Mouse (Mus musculus) adipocyte (in vitro differentiated cells): ENCODE results near the gene Asb2.

ENCODE experiments used
- DNase-seq: peaks from one replicate; pipeline ENCODE4 v3.0.0-alpha.2; 2016; ENCODE audit warnings: low spot score

The Asb2 gene

DNA sequence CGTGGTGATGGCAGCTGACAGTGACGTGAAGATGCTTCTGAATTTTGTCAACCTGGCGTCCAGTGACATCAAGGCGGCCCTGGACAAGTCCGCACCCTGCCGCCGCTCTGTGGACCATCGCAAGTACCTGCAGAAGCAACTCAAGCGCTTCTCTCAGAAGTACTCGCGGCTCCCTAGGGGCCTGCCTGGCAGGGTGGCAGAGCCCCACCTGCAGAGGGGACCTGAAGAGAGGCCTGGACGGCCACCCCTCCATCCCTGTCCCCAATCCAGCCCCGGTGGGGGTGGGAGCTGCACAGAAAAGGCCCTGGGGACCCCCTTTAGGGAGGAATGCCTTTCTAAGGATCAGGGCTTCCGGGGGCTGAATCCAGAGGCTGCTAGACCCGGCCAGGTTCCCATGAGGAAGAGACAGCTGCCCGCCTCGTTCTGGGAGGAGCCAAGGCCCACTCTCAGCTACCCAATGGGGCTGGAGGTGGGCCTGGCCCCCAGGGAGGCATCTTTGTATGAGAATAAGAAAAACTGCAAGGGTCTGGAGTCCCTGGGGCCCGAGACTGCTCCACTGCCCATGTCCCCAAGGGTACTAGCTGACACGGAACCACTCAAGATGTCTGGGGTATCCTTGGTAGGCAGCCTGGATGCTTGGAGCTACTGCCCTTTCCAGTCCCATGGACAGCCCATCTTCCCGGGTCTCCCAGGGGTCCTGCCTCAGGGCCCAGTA, 39.8 kb downstream of the Asb2 start:
- DNase-seq: no peak

DNA sequence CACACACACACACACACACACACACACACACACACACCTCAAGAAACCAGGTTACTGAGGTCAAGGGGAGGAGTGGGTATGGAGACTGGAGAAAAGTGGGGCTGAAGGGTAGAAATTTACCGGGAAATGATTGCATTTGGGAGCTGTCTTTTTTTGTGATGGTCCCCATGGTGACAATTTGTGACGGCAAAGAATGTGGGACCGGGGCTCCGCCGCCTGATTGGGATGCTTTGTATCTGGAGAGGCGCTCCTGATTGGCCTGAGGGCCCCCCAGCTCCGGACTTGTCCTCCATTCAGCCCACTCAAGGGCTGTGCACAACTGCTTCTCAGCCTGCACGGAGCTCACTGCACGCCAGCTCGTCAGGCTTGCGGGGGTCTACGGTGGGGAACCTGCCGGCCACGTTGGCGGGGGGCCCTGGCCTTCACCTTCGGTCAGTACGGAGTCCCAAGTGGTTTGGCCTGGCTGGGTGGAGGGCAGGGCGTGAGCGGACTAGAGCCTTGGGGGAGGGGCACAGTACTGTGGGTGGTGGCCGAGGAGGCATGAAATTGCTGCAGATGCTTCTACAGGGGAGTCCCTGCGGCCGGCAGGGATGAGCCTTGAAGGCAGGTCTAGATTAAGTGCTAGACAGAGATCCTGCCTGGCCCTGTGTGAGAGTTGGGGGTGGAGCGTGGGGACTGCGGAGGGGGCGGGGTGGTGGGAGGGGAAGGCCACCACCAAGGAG, 41.0 kb downstream of the Asb2 start:
- no peak for DNase-seq

DNA sequence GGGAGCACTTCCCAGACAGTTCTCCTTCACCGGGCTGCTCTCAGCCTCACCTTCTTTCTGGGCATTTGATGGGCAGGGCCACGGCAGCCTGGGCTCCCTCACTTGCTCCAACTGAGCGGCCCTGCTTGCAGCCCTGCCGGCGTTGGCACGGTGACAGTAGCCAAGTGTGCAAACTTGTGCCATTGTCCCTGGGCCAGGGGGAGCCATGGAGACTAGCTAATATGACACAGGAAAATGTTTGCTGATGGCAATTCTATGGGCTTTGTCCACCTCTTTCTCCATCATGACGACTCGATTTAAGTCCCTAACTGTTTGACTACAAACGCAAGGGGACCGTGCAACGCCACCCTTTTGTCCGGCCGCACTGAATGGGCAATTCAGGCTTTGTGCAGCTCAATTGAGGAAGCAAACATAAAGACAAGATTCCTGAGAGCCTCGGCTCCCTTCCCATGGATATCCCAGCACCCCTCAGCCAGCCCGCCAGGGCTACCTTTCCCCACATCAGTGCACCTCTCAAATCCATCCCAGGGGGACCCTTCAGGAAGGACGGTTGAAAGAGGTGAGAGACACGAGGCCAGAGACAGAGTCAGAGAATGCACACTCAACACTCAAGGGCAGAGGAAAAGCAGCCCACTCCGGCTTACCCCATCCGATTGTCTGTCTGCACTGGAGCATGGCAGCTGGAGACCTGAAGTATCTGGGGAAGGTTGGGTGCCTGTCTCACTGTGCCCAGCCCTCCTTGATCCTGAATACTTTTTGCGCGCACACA, 41.7 kb downstream of the Asb2 start:
- no peak for DNase-seq

DNA sequence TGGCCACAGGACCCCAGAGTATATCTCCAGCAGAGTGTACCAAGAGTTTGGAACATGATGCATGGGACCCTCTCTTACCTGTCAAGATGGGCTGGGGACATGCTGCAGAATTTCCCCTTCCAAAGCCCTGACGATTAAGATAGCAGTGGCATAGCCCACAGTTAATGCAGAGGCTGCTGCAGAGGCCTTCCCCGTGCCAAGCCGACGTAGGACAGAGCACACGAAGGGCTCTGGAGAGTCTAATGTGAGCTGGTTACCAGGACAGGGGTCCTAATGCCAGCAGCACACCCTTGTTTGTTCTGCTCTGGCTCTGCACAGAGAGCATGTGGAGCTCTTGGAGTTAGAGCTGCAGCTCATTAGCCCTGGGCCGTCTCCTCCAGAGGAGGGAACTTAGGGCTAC, 42.5 kb downstream of the Asb2 start:
- no peak for DNase-seq

DNA sequence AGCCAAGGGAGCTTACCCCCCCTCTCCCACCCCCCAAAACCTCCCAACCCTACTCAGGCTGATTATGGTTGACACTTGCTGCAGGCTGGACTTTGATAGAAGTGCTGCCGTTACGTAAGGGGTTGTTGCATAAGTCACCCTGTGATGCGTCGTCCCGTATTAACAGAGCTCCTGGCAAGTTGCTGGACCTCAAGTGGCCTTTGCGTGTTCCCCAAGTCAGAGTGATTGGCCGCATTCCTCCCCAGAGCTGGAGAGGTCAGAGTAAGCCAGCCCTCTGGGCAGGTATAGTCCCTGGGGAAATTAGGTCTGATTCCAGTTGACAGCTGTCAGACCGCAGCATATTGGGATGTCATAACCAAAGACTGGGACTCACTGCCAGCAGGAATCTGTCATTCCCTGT, 43.9 kb downstream of the Asb2 start:
- DNase-seq: no peak

DNA sequence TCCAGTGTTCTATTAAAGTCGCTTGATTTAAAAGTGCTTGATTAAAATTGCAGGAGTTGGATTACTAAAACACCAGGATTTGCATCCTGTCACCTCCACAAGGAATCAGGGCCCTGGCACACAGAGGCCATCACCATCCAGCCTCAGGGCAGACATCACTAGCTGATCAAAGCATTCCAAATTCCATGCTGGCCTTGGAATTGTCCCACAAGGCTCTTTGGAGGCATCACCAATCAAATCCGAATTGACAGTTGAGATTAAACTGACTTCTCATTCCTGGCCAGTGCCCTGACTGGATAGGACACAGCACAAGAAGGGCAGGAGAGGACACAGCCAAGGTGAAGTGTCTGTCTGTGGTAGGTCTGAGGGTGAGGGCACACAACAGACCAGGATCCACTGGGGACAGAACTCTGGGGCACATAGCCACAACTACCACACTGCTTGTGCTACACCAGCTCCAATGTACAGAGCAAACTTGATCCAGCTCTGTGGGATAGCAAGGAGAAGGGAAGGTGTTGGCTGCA, 45.0 kb downstream of the Asb2 start, which contains the start of gene Fam181a:
Gene Fam181a, plus strand, starts transcription at position 232 of the 524 bp plus-strand sequence.
- no peak for DNase-seq

DNA sequence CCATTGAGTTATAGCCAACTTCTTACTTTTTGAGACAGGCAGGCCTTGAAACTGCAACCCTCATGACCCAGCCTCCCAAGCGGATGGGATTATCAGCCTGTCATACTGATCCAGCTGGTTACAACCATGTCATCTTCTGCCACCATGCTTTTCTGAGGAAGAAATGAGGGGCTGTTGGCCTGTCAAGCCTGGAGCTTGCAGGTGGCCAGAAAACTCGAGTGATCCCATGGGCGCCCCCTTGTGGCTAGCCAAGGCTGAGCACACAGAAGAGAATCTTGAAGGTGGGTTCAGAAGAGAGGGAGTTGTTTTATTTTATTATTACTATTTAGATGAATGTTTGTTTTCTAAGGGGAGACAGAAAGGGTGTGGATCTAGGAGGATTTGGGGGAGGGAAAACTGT, 49.1 kb downstream of the Asb2 start:
- no peak for DNase-seq

DNA sequence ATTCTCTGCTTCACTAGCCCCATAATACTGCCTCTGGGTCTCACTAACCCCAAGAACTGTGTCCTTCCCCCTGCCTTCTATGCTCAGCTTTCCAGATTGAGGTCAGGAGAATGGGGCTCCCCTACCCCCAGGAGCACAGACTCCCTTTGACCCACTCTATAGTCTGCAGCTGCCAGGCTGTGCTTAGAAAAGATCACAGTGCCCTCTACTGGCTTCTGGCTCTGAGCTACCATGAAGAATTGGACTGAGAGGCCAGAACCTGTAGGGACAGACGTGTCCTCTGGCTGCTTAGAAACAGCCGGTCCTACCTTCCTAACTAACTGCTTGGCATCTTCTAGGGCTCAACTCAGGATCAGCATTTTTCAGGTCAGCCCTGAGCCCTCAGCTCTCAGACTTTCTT, 49.6 kb downstream of the Asb2 start:
- peak; percentile 17 for DNase-seq

DNA sequence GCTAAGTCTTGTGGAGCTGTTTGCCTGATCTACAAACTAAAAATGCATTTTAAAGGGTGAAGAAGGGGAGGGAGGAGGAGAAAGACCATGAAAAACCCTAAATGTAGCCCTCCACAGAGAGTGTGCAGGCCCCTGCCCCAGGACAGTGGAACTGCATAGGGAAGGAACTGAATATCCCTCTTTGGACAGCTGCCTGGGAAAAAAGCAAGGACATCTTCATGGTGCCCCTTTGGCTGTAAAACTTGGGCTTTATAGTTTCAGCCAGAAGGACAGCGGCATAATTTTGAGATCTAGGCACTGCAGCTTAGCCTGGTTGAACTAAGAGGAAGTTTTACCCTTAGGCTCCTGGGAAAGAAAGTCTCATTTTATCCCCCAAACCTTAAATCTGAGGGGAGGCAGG, 52.8 kb downstream of the Asb2 start:
- no peak for DNase-seq

DNA sequence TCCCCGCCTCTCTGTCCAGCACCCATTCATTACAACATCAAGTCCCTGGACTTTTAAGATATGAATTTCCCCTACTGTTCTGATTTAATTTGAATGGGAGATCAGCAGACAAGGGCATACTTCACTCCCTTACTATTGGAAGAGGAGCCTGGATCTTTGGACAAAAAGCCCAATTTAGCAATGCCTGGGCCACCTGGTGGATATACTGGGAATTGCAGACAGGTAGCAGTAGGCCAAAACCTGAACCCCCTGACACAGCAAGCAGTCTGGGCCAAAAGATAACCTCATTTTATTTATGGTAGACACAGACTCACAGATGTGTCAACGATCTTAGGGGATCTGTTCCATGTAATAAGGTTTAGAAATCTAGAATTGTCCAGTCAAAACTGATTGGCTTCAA, 54.2 kb downstream of the Asb2 start:
- DNase-seq: peak; percentile 46

DNA sequence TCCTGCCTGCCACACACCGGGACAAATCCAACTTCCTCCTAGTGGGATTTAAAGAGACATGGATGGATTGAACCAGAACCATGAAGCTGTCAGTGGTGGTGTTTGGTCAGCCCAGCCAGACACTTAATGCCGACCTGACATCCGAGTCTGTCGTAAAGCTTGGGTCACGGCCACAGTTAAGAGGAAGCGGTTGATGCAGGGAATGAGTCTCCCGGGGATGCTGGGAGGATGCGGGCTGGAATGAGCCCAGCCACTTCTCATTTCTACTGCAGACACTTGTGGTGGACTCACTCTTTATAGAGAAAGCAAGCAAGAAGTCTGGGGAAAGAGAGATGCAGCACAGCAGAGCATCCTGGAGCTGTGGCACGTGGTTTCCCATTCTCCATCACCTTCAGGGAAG, 55.3 kb downstream of the Asb2 start:
- DNase-seq: no peak

DNA sequence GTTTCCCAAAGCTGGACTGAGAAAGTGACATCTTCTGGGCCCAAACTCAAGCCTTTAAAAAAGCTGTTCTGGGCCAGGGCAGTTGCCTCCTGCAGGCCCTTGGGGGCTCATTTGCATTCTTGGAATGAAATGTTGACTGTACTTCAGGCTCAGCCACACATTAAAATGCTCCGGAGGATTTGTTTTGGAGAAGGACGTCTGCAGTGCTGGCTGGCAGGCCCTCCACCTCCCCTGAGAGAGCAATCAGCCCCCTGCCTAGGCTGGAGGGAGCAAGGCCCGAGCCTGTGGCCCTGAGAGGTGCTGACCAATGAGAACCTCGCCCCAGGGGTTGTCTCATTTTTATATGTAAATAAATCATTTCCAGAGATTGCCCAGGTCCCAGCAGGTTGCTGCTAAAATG, 59.5 kb downstream of the Asb2 start:
- no peak for DNase-seq

DNA sequence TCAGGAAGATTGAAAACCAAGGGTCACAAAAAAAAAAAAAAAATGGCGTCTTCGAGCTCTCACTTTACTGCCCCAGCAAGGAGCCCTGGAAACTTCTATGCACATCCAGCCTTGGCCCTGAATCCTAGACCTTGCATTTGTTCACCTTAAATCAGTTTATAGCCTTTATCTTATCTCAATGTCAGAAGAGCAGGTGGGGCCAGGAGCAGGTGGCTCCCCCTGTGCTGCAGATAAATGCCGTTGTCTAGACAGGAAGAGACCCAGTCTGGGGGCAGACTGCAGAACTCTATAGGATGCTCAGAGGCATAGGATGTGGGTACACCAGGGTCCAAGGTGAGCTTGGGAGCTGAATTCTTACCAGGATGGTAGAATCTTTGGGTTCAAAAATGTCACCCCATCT, 63.4 kb downstream of the Asb2 start:
- no peak for DNase-seq

DNA sequence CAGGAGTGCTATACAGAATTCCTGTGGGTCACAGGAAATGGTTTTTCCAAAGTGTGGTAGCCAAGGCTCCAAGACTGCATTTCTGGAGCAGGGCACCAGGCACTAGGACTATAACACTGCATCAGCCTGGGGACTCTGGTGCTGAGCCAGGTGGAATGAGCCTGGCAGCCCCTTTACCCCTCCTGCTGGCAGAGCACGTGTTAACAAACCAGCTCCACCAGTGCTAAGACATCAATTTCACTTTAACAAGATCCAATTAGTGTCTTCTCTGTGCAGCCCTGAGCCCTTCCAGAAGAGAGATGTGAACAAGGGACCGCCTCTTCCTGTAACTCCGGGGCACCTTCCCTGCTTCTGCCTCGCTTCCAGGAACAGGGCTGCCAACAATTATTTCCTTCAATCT, 68.5 kb downstream of the Asb2 start:
- DNase-seq: no peak

DNA sequence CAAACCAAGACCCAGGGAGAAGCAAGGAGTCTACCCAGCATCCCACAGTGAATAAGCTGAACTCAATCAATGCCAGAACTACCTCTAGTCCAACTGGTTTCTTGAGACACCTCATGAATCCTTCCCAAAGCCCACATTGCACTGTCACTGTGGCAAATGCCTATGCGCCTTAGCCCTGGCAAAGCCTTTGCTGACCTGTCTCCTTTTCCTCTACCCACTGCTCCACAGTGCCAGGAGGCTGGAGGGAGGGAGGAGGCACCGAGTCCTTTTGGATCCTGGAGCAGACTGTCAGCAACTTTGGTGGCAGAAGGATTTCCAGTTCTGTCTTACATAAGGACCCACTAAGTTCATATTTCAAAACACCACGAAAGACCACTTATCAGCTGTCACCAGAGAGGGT, 72.4 kb downstream of the Asb2 start:
- no peak for DNase-seq

DNA sequence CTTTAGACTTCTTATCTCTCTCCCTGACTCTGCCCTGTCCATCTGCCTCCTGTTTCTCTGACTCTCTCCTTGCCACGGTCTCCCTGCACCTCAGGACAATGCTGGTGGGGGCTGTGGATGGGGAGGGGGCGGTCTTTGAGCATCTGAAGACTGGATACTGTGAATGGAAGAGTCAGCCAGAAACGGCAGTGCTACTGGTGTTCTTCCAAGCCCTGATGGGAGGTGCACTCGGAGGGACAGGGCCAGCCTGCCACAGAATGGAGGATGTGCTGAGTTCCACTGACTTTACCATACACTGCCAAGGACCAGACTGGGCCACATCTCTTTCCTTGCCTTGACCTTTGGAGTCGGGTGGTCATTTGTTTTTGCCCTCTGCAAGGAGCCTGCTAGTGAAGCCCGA, 72.9 kb downstream of the Asb2 start:
- DNase-seq: no peak

DNA sequence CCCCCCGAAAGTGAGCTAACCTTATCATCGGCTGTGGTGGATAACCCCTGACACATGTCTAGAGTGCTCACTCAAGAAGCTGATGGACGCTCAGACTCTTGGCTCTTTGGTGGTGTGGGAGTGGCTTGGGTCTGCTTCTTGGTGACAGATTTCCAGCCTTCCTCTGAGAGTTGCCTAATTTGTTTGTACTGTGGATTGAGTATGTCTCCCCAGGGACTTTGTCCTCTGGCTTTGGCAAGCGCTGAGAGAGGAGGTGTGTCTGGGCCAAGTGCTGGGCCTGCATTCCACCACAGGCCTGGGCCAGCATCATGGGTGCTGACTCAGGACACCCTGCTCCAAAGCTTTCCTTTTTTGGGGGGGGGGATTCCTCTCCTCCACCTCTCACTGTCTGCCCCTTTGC, 73.9 kb downstream of the Asb2 start:
- DNase-seq: peak; percentile 64

DNA sequence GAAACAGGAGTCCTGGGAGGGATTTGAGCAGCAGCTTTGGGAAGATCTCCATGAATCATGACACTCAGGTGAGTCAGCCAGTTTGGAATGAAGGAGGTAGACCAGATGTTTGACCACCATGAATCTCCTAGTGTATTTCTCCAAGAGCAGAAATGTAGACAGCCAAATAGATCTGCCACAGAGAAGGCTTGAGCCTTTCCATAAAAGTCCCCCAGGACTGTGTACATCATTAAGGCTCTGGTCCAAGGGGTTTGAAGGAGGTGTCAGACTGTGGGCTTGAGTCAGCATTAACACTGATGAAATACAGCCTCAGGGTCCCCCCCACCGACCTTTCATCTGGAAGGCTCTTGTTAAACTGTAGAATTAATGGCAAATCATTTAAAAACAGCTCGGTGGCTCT, 74.3 kb downstream of the Asb2 start:
- DNase-seq: peak; percentile 2

DNA sequence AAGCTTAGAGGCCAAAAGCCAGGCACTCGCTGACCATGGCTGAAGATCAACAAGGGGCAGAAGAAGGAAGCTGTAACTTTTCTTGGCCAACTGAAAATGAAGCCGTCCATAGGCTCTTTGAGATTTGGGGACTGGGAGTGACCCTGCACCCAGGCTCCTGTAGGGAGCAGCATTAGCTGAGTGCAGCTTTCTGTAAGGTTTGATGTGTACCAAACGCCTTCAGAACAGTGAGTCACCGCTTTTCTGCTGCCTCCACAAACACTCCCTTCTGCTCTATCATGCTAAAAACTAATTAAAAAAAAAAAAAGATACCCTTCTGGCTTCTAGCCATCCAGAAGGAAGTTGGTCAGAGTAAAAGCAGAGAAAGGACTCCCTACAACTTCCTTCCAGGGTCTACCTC, 79.4 kb downstream of the Asb2 start:
- no peak for DNase-seq

DNA sequence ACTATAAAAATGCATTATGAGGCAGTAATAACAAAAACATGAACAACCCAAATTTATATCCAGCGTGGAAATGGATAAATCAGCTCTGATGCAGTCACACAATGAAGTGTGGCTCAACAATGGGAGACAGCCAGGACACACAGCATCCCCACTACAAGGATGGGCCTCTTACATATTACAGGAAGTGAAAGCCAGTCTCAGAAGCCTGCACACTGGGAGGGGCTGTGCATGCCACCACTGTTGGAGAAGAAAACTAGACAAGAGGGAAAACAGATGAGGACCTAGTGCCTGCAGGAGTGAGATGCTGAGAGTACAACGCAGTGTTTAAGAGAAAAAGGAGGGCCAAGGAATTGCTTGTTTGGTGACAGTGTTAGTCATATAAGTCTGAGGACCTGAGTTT, 82.1 kb downstream of the Asb2 start:
- DNase-seq: no peak

DNA sequence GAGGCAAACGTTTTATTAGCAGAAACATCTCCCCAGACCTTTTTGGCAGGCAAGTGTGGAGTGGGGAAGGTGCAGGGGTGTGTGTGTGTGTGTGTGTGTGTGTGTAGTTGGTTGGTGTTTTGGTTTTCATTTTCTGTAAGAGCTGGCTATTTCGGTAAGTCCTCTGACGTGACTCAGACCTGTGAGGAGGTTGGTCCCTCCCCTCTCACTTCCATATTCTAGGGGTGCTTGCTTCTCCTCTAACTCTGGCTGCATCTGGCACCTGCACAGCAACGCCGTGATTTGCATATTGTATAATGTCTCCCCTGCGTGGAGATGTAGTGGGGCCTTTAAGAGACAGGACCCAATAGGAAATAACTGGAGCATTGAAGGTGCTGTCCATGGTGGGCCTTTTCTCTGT, 82.8 kb downstream of the Asb2 start:
- DNase-seq: no peak

DNA sequence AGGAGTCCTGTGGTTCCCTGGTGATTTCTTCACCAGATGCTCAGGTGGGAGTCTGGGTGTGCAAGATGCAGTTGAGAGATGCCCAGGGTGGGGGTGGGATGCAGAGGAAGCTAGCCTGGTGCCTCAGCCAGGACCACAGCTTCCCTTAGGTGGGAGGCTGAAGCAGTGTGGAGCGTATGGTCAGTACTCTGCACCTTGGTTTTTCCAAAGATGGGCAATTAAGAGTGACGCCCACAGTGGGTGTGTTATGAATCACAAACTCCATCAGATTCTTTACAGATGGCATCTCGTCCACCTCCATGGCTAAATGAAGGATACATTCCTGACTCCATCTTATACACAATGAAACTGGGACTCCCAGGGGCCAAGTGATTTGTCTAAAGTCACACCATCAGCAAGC, 83.6 kb downstream of the Asb2 start:
- DNase-seq: no peak
